Mouse (Mus musculus) neural tube, embryonic 13.5 days (tissue): ENCODE measurements at regions not wholly inside any gene's neighbourhood (a gene's known extent, or its start where the extent isn't known, plus 50 kb on each side); places are given as distances from the start of the nearest gene placed in this dataset.
A peak's percentile ranks its signal among the peaks of the same experiment; 100 is the strongest.
"Not testable (repeated sequence)": the region's sequence is repeated elsewhere in the genome, so short reads cannot be mapped to it uniquely, and the experiment has no call there.

ENCODE experiments used
- ATAC-seq: fragments of 200-750 bp; cut with Nextera tagmentation; 2 replicates; pipeline ENCODE4 v1.8.0; 2017; ENCODE audit warnings: low read depth, mild to moderate bottlenecking, moderate TSS enrichment, moderate library complexity
- H3K27ac ChIP-seq: fragments of 300-500 bp; sonication (generic); replicated peaks from 2 replicates; pipeline ENCODE4 v1.5.1; 2015; ENCODE audit warnings: moderate library complexity, mild to moderate bottlenecking, inconsistent platforms
- H3K27me3 ChIP-seq: fragments of 300-500 bp; sonication (generic); 2 replicates; pipeline ENCODE4 v1.6.1; 2015; ENCODE audit warnings: mild to moderate bottlenecking, inconsistent platforms
- H3K36me3 ChIP-seq: fragments of 300-500 bp; sonication (generic); 2 replicates; pipeline ENCODE4 v1.6.1; 2015; ENCODE audit warnings: mild to moderate bottlenecking, inconsistent platforms
- H3K4me1 ChIP-seq: fragments of 300-500 bp; sonication (generic); replicated peaks from 2 replicates; pipeline ENCODE4 v1.6.1; 2015; ENCODE audit warnings: inconsistent platforms
- H3K4me2 ChIP-seq: fragments of 300-500 bp; sonication (generic); 2 replicates; pipeline ENCODE4 v1.6.1; 2015; ENCODE audit warnings: inconsistent platforms, mild to moderate bottlenecking, moderate library complexity
- H3K4me3 ChIP-seq: fragments of 300-500 bp; sonication (generic); 2 replicates; pipeline ENCODE4 v1.5.1; 2015; ENCODE audit warnings: mild to moderate bottlenecking, inconsistent platforms
- H3K9ac ChIP-seq: fragments of 300-500 bp; sonication (generic); 2 replicates; pipeline ENCODE4 v1.6.1; 2015; ENCODE audit warnings: moderate library complexity, mild to moderate bottlenecking, inconsistent platforms
- H3K9me3 ChIP-seq: fragments of 300-500 bp; sonication (generic); 2 replicates; pipeline ENCODE4 v1.6.1; 2016; ENCODE audit warnings: inconsistent platforms
- WGBS: fragments of 180-500 bp; shearing (Covaris S2); methylation state at CpG from one replicate; pipeline ENCODE4 v1.1.7; 2015; 5-methylcytosine and 5-hydroxymethylcytosine counted together

DNA sequence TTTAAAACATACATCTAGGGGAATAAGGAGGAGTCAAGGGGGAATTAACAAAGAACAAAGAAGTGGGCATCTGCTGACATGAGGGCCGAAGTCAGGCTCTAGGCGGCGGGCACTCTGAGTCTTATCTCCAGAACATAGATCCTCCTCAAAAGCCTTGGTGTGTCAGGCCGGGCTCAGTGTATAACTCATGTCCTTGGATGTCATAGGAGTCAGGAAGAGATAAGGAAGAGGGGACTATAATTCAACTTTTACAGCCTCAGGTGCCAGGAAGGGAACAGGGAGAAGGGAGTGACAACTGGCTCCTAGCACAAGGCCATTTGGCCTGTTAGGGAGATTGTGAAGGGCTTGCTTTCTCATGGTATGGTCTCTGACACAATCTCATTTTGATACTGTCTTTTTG is 185.9 kb upstream of the Ube2e2 start:
- H3K4me3 ChIP-seq, H3K27ac ChIP-seq, ATAC-seq, H3K4me2 ChIP-seq, H3K4me1 ChIP-seq, H3K27me3 ChIP-seq, H3K9me3 ChIP-seq, H3K9ac ChIP-seq, H3K36me3 ChIP-seq: not testable (repeated sequence)
- 86% methylated on average over 4 of the region's 4 CpGs for WGBS

DNA sequence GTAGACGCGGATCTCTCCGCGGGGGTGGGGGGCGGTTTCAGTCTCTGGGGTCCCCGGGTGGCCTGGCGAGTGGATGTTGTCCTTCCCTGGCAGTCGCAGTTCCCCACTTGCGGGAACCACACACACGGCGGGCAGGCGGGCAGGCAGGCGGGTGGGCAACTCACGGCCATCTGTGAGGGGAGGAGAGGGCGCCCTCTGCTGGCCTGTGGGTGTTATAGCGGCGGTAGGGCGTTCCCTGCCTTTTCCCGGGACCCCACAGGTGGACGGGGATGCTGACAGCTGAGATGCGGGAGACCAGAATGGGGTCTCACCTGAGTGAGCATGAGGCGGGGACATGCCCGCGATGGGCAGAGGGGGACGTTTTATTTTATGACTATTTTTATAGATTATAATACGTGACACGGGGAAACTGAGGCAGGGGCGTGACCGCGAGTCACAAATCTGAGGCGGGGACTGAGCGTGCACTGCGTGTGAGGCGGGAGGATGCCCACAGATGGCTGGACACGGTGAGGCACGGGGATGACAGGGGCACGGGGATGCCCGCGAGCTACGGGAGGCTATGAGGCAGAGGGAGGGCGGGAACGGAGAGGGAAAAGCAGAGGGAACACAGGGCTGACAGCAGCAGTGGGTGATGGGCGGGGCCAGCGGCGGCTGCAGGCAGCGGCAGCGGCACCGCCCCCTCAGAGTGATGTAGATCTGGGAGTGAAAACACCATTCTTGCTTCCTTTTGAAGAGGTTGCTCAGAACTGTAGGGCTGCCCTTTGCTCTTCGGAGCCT is 148.1 kb upstream of the Ube2e2 start:
- 0 out of 2 replicates have a peak, but pooled peaks cover 10% of the 10 kb centered on the region for H3K4me1 ChIP-seq
- H3K9ac ChIP-seq, result peak overlapping the region; percentile 66
- ATAC-seq, result peak; percentile 97
- H3K4me3 ChIP-seq, result peak overlapping the region; percentile 51
- WGBS, result 1% methylated on average over 49 of the region's 49 CpGs
- no peaks in the 10 kb centered on the region for H3K9me3 ChIP-seq
- no peaks in the 10 kb centered on the region for H3K36me3 ChIP-seq
- H3K4me2 ChIP-seq, result peak overlapping the region; percentile 81
- H3K27ac ChIP-seq, result no peak overlapping the region
- no peaks in the 10 kb centered on the region for H3K27me3 ChIP-seq

DNA sequence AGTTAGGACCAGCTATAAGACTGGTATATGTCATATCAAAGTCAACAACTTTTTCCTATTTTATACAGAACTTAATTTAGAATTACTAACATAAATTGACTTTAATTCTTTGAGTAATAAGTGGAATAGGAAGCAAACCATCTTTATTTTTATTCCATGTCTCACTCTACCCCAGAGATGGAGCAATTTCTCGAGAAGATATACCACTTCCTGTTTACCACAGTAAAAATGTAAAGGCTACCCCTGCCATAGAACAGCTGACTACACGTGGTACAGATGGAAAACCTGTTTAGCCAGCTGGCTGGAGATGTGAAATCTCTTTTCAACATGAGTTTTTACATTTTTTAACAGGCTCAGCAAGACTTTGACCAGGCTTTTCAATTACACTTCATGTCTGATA is 126.0 kb upstream of the Ube2e2 start:
- H3K4me2 ChIP-seq, result no peak overlapping the region
- no peaks in the 10 kb centered on the region for H3K9me3 ChIP-seq
- H3K4me1 ChIP-seq, result no peaks in the 10 kb centered on the region
- WGBS, result 51% methylated on average over 2 of the region's 2 CpGs
- no peaks in the 10 kb centered on the region for H3K27me3 ChIP-seq
- no peak overlapping the region for H3K9ac ChIP-seq
- H3K36me3 ChIP-seq, result no peaks in the 10 kb centered on the region
- H3K4me3 ChIP-seq, result no peak overlapping the region
- no peak for ATAC-seq
- H3K27ac ChIP-seq, result no peak overlapping the region

DNA sequence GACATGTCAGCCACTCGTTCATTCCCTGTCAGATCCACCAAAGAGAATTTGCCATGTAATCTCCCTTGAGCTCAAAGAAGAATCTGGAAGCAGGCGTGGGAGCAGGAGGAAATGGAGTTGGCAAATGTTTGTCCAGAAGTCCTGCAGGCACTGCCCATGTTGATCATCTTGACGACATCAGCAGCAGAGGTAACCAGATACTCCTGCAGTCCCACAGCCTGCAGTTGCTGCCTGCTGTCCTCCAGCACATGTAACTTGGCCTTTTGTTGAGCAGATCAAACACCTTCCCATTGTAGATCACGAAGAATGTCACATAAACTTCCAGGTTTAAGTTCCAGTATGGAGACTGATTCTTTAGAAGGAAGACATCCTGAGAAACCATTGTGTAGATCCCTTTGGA is 121.3 kb upstream of the Ube2e2 start:
- no peak overlapping the region for H3K4me2 ChIP-seq
- H3K9ac ChIP-seq, result no peak overlapping the region
- H3K27me3 ChIP-seq, result no peaks in the 10 kb centered on the region
- no peak for ATAC-seq
- no peak overlapping the region for H3K27ac ChIP-seq
- WGBS, result 72% methylated on average over 4 of the region's 4 CpGs
- no peaks in the 10 kb centered on the region for H3K36me3 ChIP-seq
- H3K4me1 ChIP-seq, result no peaks in the 10 kb centered on the region
- no peaks in the 10 kb centered on the region for H3K9me3 ChIP-seq
- H3K4me3 ChIP-seq, result no peak overlapping the region

DNA sequence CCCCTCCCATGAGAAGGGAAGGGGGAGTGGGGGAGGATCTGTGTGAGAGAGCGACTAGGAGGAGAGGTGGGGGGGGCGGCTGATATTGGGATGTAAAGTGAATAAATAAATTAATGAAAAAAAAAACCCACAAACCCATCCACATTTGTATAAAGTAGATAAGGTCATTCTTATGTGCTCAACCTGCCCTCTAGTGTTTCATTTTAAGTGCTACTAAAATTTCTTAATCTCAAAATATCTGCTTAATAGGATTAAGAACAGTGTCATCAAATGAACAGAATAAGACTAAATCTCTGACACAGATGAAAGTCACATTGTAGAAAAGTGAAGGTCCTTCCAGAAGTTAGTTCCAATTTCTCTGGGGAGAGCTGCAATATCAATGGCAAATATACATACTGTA is 119.5 kb upstream of the Ube2e2 start:
- not testable (repeated sequence) for H3K9me3 ChIP-seq, H3K4me3 ChIP-seq, H3K27ac ChIP-seq, H3K9ac ChIP-seq, ATAC-seq, H3K27me3 ChIP-seq, H3K4me1 ChIP-seq, H3K4me2 ChIP-seq, H3K36me3 ChIP-seq
- WGBS, result 96% methylated on average over 2 of the region's 2 CpGs

DNA sequence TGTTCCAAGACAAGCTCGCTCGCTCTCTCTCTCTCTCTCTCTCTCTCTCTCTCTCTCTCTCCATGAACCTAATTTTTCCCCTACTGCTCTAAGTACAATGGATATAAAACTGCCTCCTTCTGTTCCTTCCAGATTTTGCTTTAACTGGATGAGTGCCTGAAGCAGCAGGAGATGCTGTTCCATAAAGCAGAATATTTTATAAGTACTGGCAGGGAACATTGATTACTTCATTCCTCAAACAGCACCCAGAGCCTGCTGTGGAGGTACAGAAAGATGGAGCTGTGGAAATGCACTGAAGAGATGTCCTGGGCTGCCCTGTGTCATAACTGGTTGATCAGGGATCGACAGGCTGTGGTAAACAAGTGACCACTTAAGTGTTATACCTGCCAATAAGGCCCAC is 89.8 kb upstream of the Ube2e2 start:
- no peak for ATAC-seq
- H3K27ac ChIP-seq, result no peak overlapping the region
- 89% methylated on average over 3 of the region's 3 CpGs for WGBS

DNA sequence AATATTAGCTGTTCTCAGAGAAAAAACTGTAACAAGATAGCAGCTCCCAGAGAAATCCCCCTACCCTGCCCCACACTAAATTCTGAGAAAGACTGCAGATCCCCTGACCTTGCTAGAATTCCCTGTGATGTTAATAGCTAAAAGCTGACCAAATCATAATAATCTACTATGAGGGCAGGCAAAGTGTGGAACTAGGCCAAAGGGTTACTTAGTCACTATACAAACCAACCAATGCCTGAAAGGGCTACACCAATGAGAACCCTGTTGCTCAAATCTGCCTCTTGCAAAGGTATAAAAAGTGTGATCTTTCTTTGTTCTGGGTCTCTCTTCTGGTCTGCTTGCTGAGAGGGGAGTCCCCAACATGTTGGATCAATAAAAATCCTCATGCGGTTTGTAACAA is 69.8 kb upstream of the Ube2e2 start:
- Histone ChIP-seq H3K27me3 (no peaks in the 10 kb centered on the region), H3K36me3 (no peaks in the 10 kb centered on the region), H3K4me2 (no peak overlapping the region), H3K4me1 (no peaks in the 10 kb centered on the region), H3K9ac (no peak overlapping the region), H3K4me3 (no peak overlapping the region), H3K27ac (no peak overlapping the region), H3K9me3 (no peaks in the 10 kb centered on the region)
- WGBS, result 94% methylated on average over 1 of the region's 1 CpGs
- ATAC-seq, result no peak

More for the DNA sequence above, 89.8 kb upstream of the Ube2e2 start:
- Histone ChIP-seq H3K4me1 (no peaks in the 10 kb centered on the region), H3K4me2 (no peak overlapping the region), H3K9me3 (no peaks in the 10 kb centered on the region), H3K4me3 (no peak overlapping the region), H3K9ac (no peak overlapping the region), H3K36me3 (no peaks in the 10 kb centered on the region), H3K27me3 (no peaks in the 10 kb centered on the region)

DNA sequence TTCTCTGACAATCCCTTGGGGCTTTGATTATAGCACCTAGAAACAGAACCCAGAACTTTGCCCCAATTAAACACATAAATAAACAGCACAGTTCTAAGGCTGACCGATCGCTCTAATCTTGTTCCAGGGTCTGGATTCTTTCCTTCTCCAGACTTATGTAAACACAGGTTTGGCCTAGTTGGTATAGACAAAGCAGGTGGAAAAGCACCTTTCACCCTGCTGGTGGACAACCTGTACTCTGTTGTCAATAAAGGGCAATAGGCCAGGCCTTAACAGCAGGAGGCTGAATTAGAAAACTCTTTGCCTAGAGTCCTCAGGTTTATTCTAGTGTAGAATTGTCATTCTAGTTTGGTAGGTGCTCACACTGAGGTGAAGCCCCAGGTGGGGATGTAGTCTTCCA is 69.2 kb upstream of the Ube2e2 start:
- H3K36me3 ChIP-seq, result no peaks in the 10 kb centered on the region
- no peak overlapping the region for H3K4me3 ChIP-seq
- WGBS, result 94% methylated on average over 2 of the region's 2 CpGs
- no peak overlapping the region for H3K9ac ChIP-seq
- no peak overlapping the region for H3K4me2 ChIP-seq
- no peaks in the 10 kb centered on the region for H3K9me3 ChIP-seq
- no peak overlapping the region for H3K27ac ChIP-seq
- no peaks in the 10 kb centered on the region for H3K27me3 ChIP-seq
- no peak for ATAC-seq
- H3K4me1 ChIP-seq, result no peaks in the 10 kb centered on the region
